Mouse (Mus musculus) splenic B cell, adult 2 months (primary cell): ENCODE data around the gene Banp.

Source experiments
- DNase-seq: peaks from one replicate; pipeline ENCODE4 v3.0.0-alpha.2; 2011; ENCODE audit warnings: low read depth, low spot score
- H3K27me3 ChIP-seq: 2 replicates; pipeline ENCODE4 v1.6.1; 2012; ENCODE audit warnings: mild to moderate bottlenecking, low read length, moderate library complexity, mixed read lengths; ENCODE audit not compliant: control insufficient read depth, poor library complexity, insufficient read depth, severe bottlenecking
- H3K36me3 ChIP-seq: 2 replicates; pipeline ENCODE4 v1.6.1; 2012; ENCODE audit warnings: mild to moderate bottlenecking, low read length, moderate library complexity, mixed read lengths; ENCODE audit not compliant: control insufficient read depth, poor library complexity, insufficient read depth, severe bottlenecking

The Banp gene

GRCm38 (mm10) chr8:121949222-121949800, at the start of gene Banp:
Banp (plus strand) TSS chr8:121949750.
- no peaks in the 10 kb centered on the region for H3K27me3 ChIP-seq
- no peaks in the 10 kb centered on the region; the same call in 1 of the 2 replicates for H3K36me3 ChIP-seq
- DNase-seq = no peak

- Histone ChIP-seq H3K36me3 (no peaks in the 10 kb centered on the region), H3K27me3 (no peaks in the 10 kb centered on the region)
- no peak for DNase-seq
Observed at GRCm38 (mm10) chr8:121901498-121902236, 47.9 kb upstream of the Banp start.

- no peak for DNase-seq
- no peaks in the 10 kb centered on the region for H3K27me3 ChIP-seq
- H3K36me3 ChIP-seq = no peaks in the 10 kb centered on the region
Observed at GRCm38 (mm10) chr8:121903977-121904376, 45.6 kb upstream of the Banp start.

GRCm38 (mm10) chr8:121904999-121905398, 44.6 kb upstream of the Banp start:
- DNase-seq = no peak
- H3K27me3 ChIP-seq = no peaks in the 10 kb centered on the region
- no peaks in the 10 kb centered on the region for H3K36me3 ChIP-seq

- no peak for DNase-seq
- Histone ChIP-seq H3K36me3 (no peaks in the 10 kb centered on the region), H3K27me3 (no peaks in the 10 kb centered on the region)
Observed at GRCm38 (mm10) chr8:121905420-121905819, 44.1 kb upstream of the Banp start.

GRCm38 (mm10) chr8:121905864-121906263, 43.7 kb upstream of the Banp start:
- no peak for DNase-seq

GRCm38 (mm10) chr8:121906542-121907512, 42.7 kb upstream of the Banp start:
- DNase-seq = peak; percentile 65
- no peaks in the 10 kb centered on the region for H3K36me3 ChIP-seq
- H3K27me3 ChIP-seq = no peaks in the 10 kb centered on the region

More at GRCm38 (mm10) chr8:121905864-121906263, 43.7 kb upstream of the Banp start:
- Histone ChIP-seq H3K36me3 (no peaks in the 10 kb centered on the region), H3K27me3 (no peaks in the 10 kb centered on the region)

- no peaks in the 10 kb centered on the region for H3K27me3 ChIP-seq
- DNase-seq = peak; percentile 97
Observed at GRCm38 (mm10) chr8:121907587-121908248, 41.8 kb upstream of the Banp start, which contains the start of gene Slc7a5. Slc7a5 (minus strand) TSS chr8:121907694.

GRCm38 (mm10) chr8:121908378-121909147, 41.0 kb upstream of the Banp start:
- no peak for DNase-seq
- no peaks in the 10 kb centered on the region for H3K27me3 ChIP-seq

More at GRCm38 (mm10) chr8:121907587-121908248, 41.8 kb upstream of the Banp start, which contains the start of gene Slc7a5:
- H3K36me3 ChIP-seq = no peaks in the 10 kb centered on the region

GRCm38 (mm10) chr8:121909148-121909541, 40.4 kb upstream of the Banp start:
- Histone ChIP-seq H3K36me3 (no peaks in the 10 kb centered on the region), H3K27me3 (no peaks in the 10 kb centered on the region)
- DNase-seq = no peak

More at GRCm38 (mm10) chr8:121908378-121909147, 41.0 kb upstream of the Banp start:
- no peaks in the 10 kb centered on the region for H3K36me3 ChIP-seq

GRCm38 (mm10) chr8:121909663-121910062, 39.9 kb upstream of the Banp start:
- Histone ChIP-seq H3K36me3 (no peaks in the 10 kb centered on the region), H3K27me3 (no peaks in the 10 kb centered on the region)
- peak; percentile 91 for DNase-seq

GRCm38 (mm10) chr8:121911400-121911799, 38.1 kb upstream of the Banp start:
- DNase-seq = no peak
- H3K36me3 ChIP-seq = no peaks in the 10 kb centered on the region
- H3K27me3 ChIP-seq = no peaks in the 10 kb centered on the region

GRCm38 (mm10) chr8:121911987-121912386, 37.6 kb upstream of the Banp start:
- DNase-seq = no peak
- no peaks in the 10 kb centered on the region for H3K27me3 ChIP-seq
- no peaks in the 10 kb centered on the region for H3K36me3 ChIP-seq
